Mouse (Mus musculus) ES-E14 (cell line): ENCODE results near the gene Sgca. TPM values are rescaled to one million over a fixed set of nuclear protein-coding genes. Genes with fewer than 3 reads are reported as not detected.

Experiments used
- DNase-seq: peaks from one replicate; pipeline ENCODE4 v3.0.0-alpha.2; 2013; ENCODE audit warnings: low read depth, low spot score
- H3K27ac ChIP-seq: 2 replicates; pipeline ENCODE4 v1.5.1; 2012; ENCODE audit warnings: low read depth, mild to moderate bottlenecking, low read length, moderate library complexity, mixed read lengths; ENCODE audit not compliant: poor library complexity, insufficient read depth, severe bottlenecking
- H3K36me3 ChIP-seq: 2 replicates; pipeline ENCODE4 v1.6.1; 2012; ENCODE audit warnings: mild to moderate bottlenecking, low read length, moderate library complexity, mixed read lengths; ENCODE audit not compliant: control insufficient read depth, poor library complexity, insufficient read depth, severe bottlenecking
- H3K4me1 ChIP-seq, 2 experiments: fragments of 150-350 bp in 1 of 2; sonication (generic) in 1 of 2; 2 replicates each; pipeline ENCODE4 v1.6.1; 2012; ENCODE audit warnings: low read length in 2 of 2, mild to moderate bottlenecking in 1 of 2, mixed read lengths in 1 of 2; ENCODE audit not compliant: control insufficient read depth in 2 of 2, insufficient read depth in 2 of 2, poor library complexity in 1 of 2
- H3K4me3 ChIP-seq, 2 experiments: fragments of 150-350 bp in 1 of 2; sonication (generic) in 1 of 2; 2 replicates each; pipeline ENCODE4 v1.5.1; 2012; ENCODE audit warnings: low read length in 2 of 2, low read depth in 1 of 2, mild to moderate bottlenecking in 1 of 2, mixed read lengths in 1 of 2; ENCODE audit not compliant: insufficient read depth in 1 of 2, poor library complexity in 1 of 2, severe bottlenecking in 1 of 2
- H3K9ac ChIP-seq: 2 replicates; pipeline ENCODE4 v1.6.1; 2012; ENCODE audit warnings: low read depth, mild to moderate bottlenecking, low read length, mixed read lengths; ENCODE audit not compliant: poor library complexity, insufficient read depth, severe bottlenecking
- H3K9me3 ChIP-seq: fragments of 150-350 bp; sonication (generic); 2 replicates; pipeline ENCODE4 v1.6.1; 2012; ENCODE audit warnings: low read depth, mild to moderate bottlenecking, low read length; ENCODE audit not compliant: control insufficient read depth, insufficient read depth
- CHD2 ChIP-seq: IDR thresholded peaks from 2 replicates; pipeline ENCODE4 v1.6.1; 2014; ENCODE audit warnings: mild to moderate bottlenecking, low read depth, low read length, inconsistent platforms
- HCFC1 ChIP-seq: IDR thresholded peaks from 2 replicates; pipeline ENCODE4 v1.6.1; 2012; ENCODE audit warnings: low read length, inconsistent platforms, borderline replicate concordance; ENCODE audit not compliant: insufficient read depth
- MAFK ChIP-seq: IDR thresholded peaks from 2 replicates; pipeline ENCODE4 v1.6.1; 2014; ENCODE audit warnings: mild to moderate bottlenecking, low read depth, low read length, inconsistent platforms; ENCODE audit not compliant: insufficient read depth
- ZC3H11A ChIP-seq: IDR thresholded peaks from 2 replicates; pipeline ENCODE4 v1.6.1; 2012; ENCODE audit warnings: low read depth, mild to moderate bottlenecking, inconsistent platforms, low read length, borderline replicate concordance
- ZNF384 ChIP-seq: IDR thresholded peaks from 2 replicates; pipeline ENCODE4 v1.6.1; 2012; ENCODE audit warnings: low read depth, low read length, inconsistent platforms
- in situ Hi-C, 2 experiments: fragments of 600-800 bp; cut with MboI; formaldehyde crosslinking; loops; one replicate each; pipeline ENCODE4 v1.15.1; 2025; ENCODE audit warnings: low sequenced_read_pairs in 2 of 2, inconsistent platforms in 1 of 2; ENCODE audit not compliant: unreplicated experiment in 2 of 2
- total RNA-seq: library from RNA; depleted of rRNA; stranded (reverse); fragments of 300-350 nt; gene quantifications from 2 replicates; pipeline ENCODE4 v1.2.3, GENCODE M21; 2012

Sgca gene
- total RNA-seq, 1 experiment, result not detected

GRCm38 (mm10) chr11:94996101-94996500, 20.0 kb upstream of the Sgca start:
- in situ Hi-C loops, result no loop called here
- peaks cover 0 to 24% of the 10 kb centered on the region in 2 experiments; a peak in 2 of 4 replicates for H3K4me1 ChIP-seq
- no peak overlapping the region for H3K9ac ChIP-seq

GRCm38 (mm10) chr11:94994947-94995772, 19.0 kb upstream of the Sgca start:
- H3K36me3 ChIP-seq, result peaks cover 13% of the 10 kb centered on the region; the same call in 1 of the 2 replicates
- H3K4me3 ChIP-seq, result no peak overlapping the region
- H3K9me3 ChIP-seq, result no peaks in the 10 kb centered on the region
- in situ Hi-C loops, result no loop called here
- no peak overlapping the region for H3K27ac ChIP-seq
- TF ChIP-seq ZNF384 (no peak), CHD2 (no peak), HCFC1 (no peak), ZC3H11A (no peak), MAFK (no peak)
- H3K9ac ChIP-seq, result no peak overlapping the region
- no peak for DNase-seq
- peaks cover 0 to 18% of the 10 kb centered on the region in 2 experiments; a peak in 2 of 4 replicates for H3K4me1 ChIP-seq

More at GRCm38 (mm10) chr11:94996101-94996500, 20.0 kb upstream of the Sgca start:
- Histone ChIP-seq H3K9me3 (no peaks in the 10 kb centered on the region), H3K27ac (no peak overlapping the region), H3K4me3 (no peak overlapping the region), H3K36me3 (peaks cover 13% of the 10 kb centered on the region; the same call in 1 of the 2 replicates)
- no peak for DNase-seq
- TF ChIP-seq MAFK (no peak), HCFC1 (no peak)

DNA sequence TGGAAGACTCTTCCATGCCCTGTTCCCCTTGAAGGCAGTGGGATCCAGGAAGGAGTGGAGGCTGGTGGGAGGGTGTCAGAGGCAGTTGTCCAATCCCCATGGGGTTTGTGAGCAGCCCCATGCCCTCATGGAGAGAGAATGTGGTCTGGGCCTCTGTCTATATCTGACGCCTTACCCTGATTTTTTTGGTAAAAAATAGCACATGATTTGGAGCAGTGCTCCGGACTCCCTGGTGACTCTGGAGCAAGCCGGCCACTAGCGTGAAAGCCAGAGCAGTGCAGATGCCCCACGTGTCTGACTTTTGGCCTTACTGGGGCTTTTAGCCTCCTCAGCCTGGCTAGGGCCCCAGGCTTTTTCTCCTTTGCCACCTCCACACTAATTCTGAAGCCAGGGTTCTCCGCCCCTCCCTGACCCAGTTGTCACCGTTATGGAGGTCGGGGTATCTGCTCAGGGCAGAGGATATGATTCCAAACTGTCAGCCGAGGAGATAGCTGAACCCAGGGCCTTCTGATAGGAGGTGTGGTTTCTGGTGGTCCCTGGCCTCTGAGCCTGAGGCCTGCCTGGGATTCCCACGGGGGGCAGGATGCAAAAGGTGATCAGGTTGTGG, 18.2 kb upstream of the Sgca start:
- no peak for DNase-seq
- H3K9me3 ChIP-seq, result no peaks in the 10 kb centered on the region
- no peak overlapping the region for H3K4me3 ChIP-seq
- TF ChIP-seq CHD2 (no peak), ZC3H11A (no peak), ZNF384 (no peak), MAFK (no peak)
- H3K4me1 ChIP-seq, result peaks cover 0 to 18% of the 10 kb centered on the region in 2 experiments; a peak in 3 of 4 replicates
- no peak overlapping the region for H3K9ac ChIP-seq
- in situ Hi-C loops, result no loop called here
- no peak overlapping the region for H3K27ac ChIP-seq
- H3K36me3 ChIP-seq, result peaks cover 13% of the 10 kb centered on the region; the same call in 1 of the 2 replicates

DNA sequence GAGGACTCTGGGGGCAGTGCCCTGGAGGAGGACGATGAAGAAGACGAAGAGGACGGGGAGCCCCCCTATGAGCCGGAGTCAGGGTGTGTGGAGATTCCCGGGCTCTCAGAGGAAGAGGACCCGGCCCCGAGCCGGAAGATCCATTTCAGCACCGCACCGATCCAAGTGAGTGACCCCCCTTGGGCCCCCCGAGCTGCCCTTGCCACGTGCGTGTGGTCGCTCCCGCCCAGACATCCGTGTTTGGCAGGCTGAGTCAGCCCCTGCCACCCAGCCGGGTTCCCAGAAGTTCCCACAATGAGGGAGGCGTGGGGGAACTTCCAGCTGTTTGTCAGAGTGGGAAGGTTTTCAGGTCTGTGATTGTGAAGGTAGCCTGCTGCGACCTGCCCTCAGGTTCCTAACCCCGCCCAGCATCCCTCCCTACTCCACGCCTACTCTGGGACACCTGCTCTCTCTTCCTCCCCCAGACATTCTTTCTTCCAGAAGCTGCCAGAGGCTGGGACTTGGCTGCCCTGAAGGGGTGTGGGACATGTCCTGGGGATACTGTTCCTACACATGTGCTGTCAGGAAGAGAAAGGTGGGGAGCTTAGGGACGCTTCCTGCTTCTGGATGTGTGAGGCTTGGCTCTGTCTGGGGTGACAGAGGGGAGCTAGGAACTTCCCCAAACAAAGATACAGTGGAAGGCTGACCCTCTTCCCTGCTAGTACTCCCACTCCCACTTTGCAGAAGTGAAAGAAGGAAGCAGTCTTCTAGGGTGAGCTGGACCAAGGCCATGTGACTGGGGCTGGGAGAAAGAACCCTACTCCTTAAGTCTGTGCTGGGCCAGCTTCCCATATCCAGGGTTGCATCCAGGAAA, 16.9 kb upstream of the Sgca start:
- Histone ChIP-seq H3K27ac (no peak overlapping the region), H3K4me3 (peak overlapping the region; percentile 81 to 89), H3K36me3 (peaks cover 13% of the 10 kb centered on the region; the same call in 1 of the 2 replicates), H3K4me1 (peaks cover 3 to 27% of the 10 kb centered on the region in 2 experiments; a peak in 3 of 4 replicates), H3K9me3 (no peaks in the 10 kb centered on the region), H3K9ac (peak overlapping the region; percentile 79)
- peak; percentile 75 for DNase-seq
- TF ChIP-seq MAFK (no peak), HCFC1 (0 out of 2 replicates have a peak, but pooled peaks have one; percentile 34)
- in situ Hi-C loops, result no loop called here
